Comparison of ENCODE assay signal across 8 mouse cellular contexts in the genomic region with DNA sequence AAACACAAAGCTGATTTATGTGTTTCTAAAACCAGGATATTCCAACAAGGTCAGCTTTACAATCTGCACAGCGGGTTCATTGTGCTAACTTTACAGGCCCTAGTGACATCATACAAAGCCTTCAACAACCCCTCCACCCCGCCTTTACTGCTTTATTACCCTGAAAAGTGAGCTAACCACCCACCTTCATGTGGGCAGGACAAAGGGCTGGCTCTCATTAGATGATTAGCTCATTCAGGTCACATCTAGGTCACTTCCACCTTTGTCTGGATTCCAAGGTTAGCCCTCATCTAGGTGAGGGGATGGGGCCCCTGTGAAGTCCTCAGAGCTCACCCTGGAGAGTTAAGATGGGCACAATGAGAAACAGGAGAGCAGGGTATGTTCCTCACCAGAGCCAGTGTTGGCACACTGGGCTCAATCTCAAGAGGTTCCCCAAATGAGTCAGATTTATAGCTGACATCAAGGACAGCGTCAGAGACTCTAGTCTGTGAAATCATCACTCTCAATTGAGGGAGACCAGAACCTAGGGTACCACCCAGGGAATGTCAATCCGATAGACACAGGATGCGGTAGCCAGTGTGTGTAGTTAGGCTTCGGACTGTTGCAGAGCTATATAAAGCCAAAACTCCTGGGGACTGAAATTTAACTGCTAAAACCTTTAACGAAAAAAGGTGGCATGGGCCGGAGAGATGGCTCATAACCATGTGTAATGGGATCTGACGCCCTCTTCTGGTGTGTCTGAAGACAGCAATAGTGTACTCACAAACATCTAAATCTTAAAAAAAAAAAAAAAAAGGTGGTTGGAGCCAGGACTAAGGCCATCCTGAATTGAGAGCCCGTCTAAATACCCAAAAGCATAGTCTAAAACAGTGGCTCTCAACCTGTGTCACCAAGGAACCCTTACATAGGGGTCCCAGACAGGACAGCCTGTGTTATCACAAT. TPM values are rescaled to one million over a fixed set of nuclear protein-coding genes. Genes with fewer than 3 reads are reported as not detected.
A peak's percentile ranks its signal among the peaks of the same experiment; 100 is the strongest.
DNase-seq lines count a peak whose midpoint lies in the region; ATAC-seq and TF ChIP-seq lines count a peak whose summit lies in the region.

No protein-coding gene starts in this region.

- TF ChIP-seq CTCF in lung, embryonic 14.5 days (IDR thresholded peaks at IDR 0.05; ENCODE audit: low read depth), result 0 out of 2 replicates have a peak, but pooled peaks have one; percentile 38

- peaks cover 2% of the 10 kb centered on the region; the same call in 1 of the 2 replicates for H3K27me3 ChIP-seq in lung, embryonic 14.5 days (ENCODE audit: insufficient read depth, low read length)
- no peaks in the 10 kb centered on the region for H3K27me3 ChIP-seq in embryonic facial prominence, embryonic 11.5 days (ENCODE audit: control insufficient read depth, insufficient read depth, low read length)
- no peaks in the 10 kb centered on the region; the same call in 1 of the 2 replicates for H3K27me3 ChIP-seq in limb, embryonic 11.5 days (ENCODE audit: control insufficient read depth, insufficient read depth, low read length)
- H3K27me3 ChIP-seq in stomach, embryonic 15.5 days (replicated peaks), result no peaks in the 10 kb centered on the region

- H3K4me2 ChIP-seq in lung, embryonic 14.5 days, result peak overlapping the region; percentile 97
- peak overlapping the region; percentile 42 for H3K4me2 ChIP-seq in embryonic facial prominence, embryonic 11.5 days (ENCODE audit: low read depth, low read length)
- peak overlapping the region; percentile 87 for H3K4me2 ChIP-seq in limb, embryonic 11.5 days (ENCODE audit: low read depth, severe bottlenecking)
- H3K4me2 ChIP-seq in stomach, embryonic 15.5 days, result peak overlapping the region; percentile 81

- peak overlapping the region; percentile 99 for H3K4me3 ChIP-seq in lung, embryonic 14.5 days (ENCODE audit: low read depth, low read length)
- H3K4me3 ChIP-seq in embryonic facial prominence, embryonic 11.5 days (ENCODE audit: low read depth, low read length), result peak overlapping the region; percentile 97
- peak overlapping the region; percentile 88 for H3K4me3 ChIP-seq in limb, embryonic 11.5 days (ENCODE audit: low read depth, low read length)
- H3K4me3 ChIP-seq in stomach, embryonic 15.5 days (replicated peaks), result peak overlapping the region; percentile 94

- WGBS in lung, embryonic 14.5 days, result 29% methylated on average over 10 of the region's 10 CpGs
- WGBS in embryonic facial prominence, embryonic 11.5 days, result 31% methylated on average over 10 of the region's 10 CpGs
- 19% methylated on average over 10 of the region's 10 CpGs for WGBS in limb, embryonic 11.5 days
- WGBS in stomach, embryonic 15.5 days, result 25% methylated on average over 10 of the region's 10 CpGs

- ATAC-seq in lung, embryonic 14.5 days (ENCODE audit: insufficient read depth), result no peak
- ATAC-seq in embryonic facial prominence, embryonic 11.5 days (replicated peaks; ENCODE audit: insufficient number of reproducible peaks, low FRiP score, low TSS enrichment, low read depth), result no peak
- no peak for ATAC-seq in limb, embryonic 11.5 days (ENCODE audit: insufficient number of reproducible peaks, low FRiP score, low TSS enrichment, low read depth)
- no peak for ATAC-seq in stomach, embryonic 15.5 days (ENCODE audit: insufficient read depth, low FRiP score, low read depth)

- peaks cover 25% of the 10 kb centered on the region for H3K36me3 ChIP-seq in lung, embryonic 14.5 days (ENCODE audit: insufficient read depth)
- peaks cover 12% of the 10 kb centered on the region for H3K36me3 ChIP-seq in embryonic facial prominence, embryonic 11.5 days (replicated peaks; ENCODE audit: control insufficient read depth, insufficient read depth, low read depth, low read length)
- peaks cover 14% of the 10 kb centered on the region; the same call in 1 of the 2 replicates for H3K36me3 ChIP-seq in limb, embryonic 11.5 days (ENCODE audit: control insufficient read depth, insufficient read depth, low read length)
- peaks cover 16% of the 10 kb centered on the region; the same call in 1 of the 2 replicates for H3K36me3 ChIP-seq in stomach, embryonic 15.5 days

- peak overlapping the region; percentile 99 for H3K9ac ChIP-seq in lung, embryonic 14.5 days
- H3K9ac ChIP-seq in embryonic facial prominence, embryonic 11.5 days (replicated peaks; ENCODE audit: low read length), result peak overlapping the region; percentile 99
- H3K9ac ChIP-seq in limb, embryonic 11.5 days (ENCODE audit: low read length), result peak overlapping the region; percentile 98
- peak overlapping the region; percentile 99 for H3K9ac ChIP-seq in stomach, embryonic 15.5 days

- H3K27ac ChIP-seq in lung, embryonic 14.5 days (ENCODE audit: low read depth), result peak overlapping the region; percentile 96
- H3K27ac ChIP-seq in embryonic facial prominence, embryonic 11.5 days (replicated peaks; ENCODE audit: low read depth, low read length), result peak overlapping the region; percentile 93
- H3K27ac ChIP-seq in limb, embryonic 11.5 days (replicated peaks; ENCODE audit: low read depth, low read length), result peak overlapping the region; percentile 87
- peak overlapping the region; percentile 92 for H3K27ac ChIP-seq in stomach, embryonic 15.5 days

- peaks cover 8% of the 10 kb centered on the region for H3K4me1 ChIP-seq in lung, embryonic 14.5 days (ENCODE audit: insufficient read depth)
- H3K4me1 ChIP-seq in embryonic facial prominence, embryonic 11.5 days (ENCODE audit: control insufficient read depth, insufficient read depth, low read length), result peaks cover 4% of the 10 kb centered on the region; the same call in 1 of the 2 replicates
- H3K4me1 ChIP-seq in limb, embryonic 11.5 days (ENCODE audit: control insufficient read depth, insufficient read depth, low read length), result no peaks in the 10 kb centered on the region
- peaks cover 9% of the 10 kb centered on the region; the same call in 1 of the 2 replicates for H3K4me1 ChIP-seq in stomach, embryonic 15.5 days

- no peaks in the 10 kb centered on the region for H3K9me3 ChIP-seq in lung, embryonic 14.5 days (ENCODE audit: low read depth, low read length)
- H3K9me3 ChIP-seq in embryonic facial prominence, embryonic 11.5 days (replicated peaks; ENCODE audit: control insufficient read depth, low read length), result no peaks in the 10 kb centered on the region
- no peaks in the 10 kb centered on the region for H3K9me3 ChIP-seq in limb, embryonic 11.5 days (ENCODE audit: control insufficient read depth, low read length)
- H3K9me3 ChIP-seq in stomach, embryonic 15.5 days, result no peaks in the 10 kb centered on the region

- DNase-seq in lung, embryonic 14.5 days, result peak; percentile 28
- DNase-seq in lung, postnatal 36 days, result no peak
- no peak for DNase-seq in embryonic facial prominence, embryonic 11.5 days (ENCODE audit: low spot score)
- peak; percentile 27 for DNase-seq in limb, embryonic 11.5 days (ENCODE audit: low spot score)
- no peak for DNase-seq in urinary bladder, postnatal 10 days (ENCODE audit: low spot score)
- no peak for DNase-seq in ovary, postnatal 14 days (ENCODE audit: low spot score)
- DNase-seq in urinary bladder, adult 18-20 months (ENCODE audit: low spot score in 2 of 2), result no peak

RNA-seq across cellular contexts. Expression of a gene that starts 8.3 kb away (rescaled TPM):
- 0.16 and 0.35 TPM in 2 replicates for polyA plus RNA-seq in lung, embryonic 14.5 days (2014; fragmentation: Nextera tagmentation; extraction: Ambion mirVana)
- 0.21 and 0.49 TPM in 2 replicates for polyA plus RNA-seq in embryonic facial prominence, embryonic 11.5 days (2014; fragmentation: Nextera tagmentation; extraction: Ambion mirVana)
- 0.43 and 0.44 TPM in 2 replicates for polyA plus RNA-seq in limb, embryonic 11.5 days (2014; fragmentation: Nextera tagmentation; extraction: Ambion mirVana)
- polyA plus RNA-seq in stomach, embryonic 15.5 days (2015; fragmentation: Nextera tagmentation; extraction: Ambion mirVana), result 0.34 and 0.90 TPM in 2 replicates

RNA-seq across cellular contexts. Expression of a gene that starts 18.9 kb away (rescaled TPM):
- 1.3 TPM in 1 of 2 replicates, not detected in the other for polyA plus RNA-seq in lung, embryonic 14.5 days (2014; fragmentation: Nextera tagmentation; extraction: Ambion mirVana)
- not detected in 2 replicates for polyA plus RNA-seq in embryonic facial prominence, embryonic 11.5 days (2014; fragmentation: Nextera tagmentation; extraction: Ambion mirVana)
- polyA plus RNA-seq in limb, embryonic 11.5 days (2014; fragmentation: Nextera tagmentation; extraction: Ambion mirVana), result 0.36 and 0.43 TPM in 2 replicates
- not detected in 2 replicates for polyA plus RNA-seq in stomach, embryonic 15.5 days (2015; fragmentation: Nextera tagmentation; extraction: Ambion mirVana)

RNA-seq across cellular contexts. Expression of a gene that starts 19.7 kb away (rescaled TPM):
- 10.6 and 11.6 TPM in 2 replicates for polyA plus RNA-seq in lung, embryonic 14.5 days (2014; fragmentation: Nextera tagmentation; extraction: Ambion mirVana)
- polyA plus RNA-seq in embryonic facial prominence, embryonic 11.5 days (2014; fragmentation: Nextera tagmentation; extraction: Ambion mirVana), result 10.9 and 13.1 TPM in 2 replicates
- 10.3 and 12.8 TPM in 2 replicates for polyA plus RNA-seq in limb, embryonic 11.5 days (2014; fragmentation: Nextera tagmentation; extraction: Ambion mirVana)
- 36.9 and 44.5 TPM in 2 replicates for polyA plus RNA-seq in stomach, embryonic 15.5 days (2015; fragmentation: Nextera tagmentation; extraction: Ambion mirVana)

RNA-seq across cellular contexts. Expression of a gene that starts 21.2 kb away (rescaled TPM):
- 2.0 and 2.1 TPM in 2 replicates for polyA plus RNA-seq in lung, embryonic 14.5 days (2014; fragmentation: Nextera tagmentation; extraction: Ambion mirVana)
- polyA plus RNA-seq in embryonic facial prominence, embryonic 11.5 days (2014; fragmentation: Nextera tagmentation; extraction: Ambion mirVana), result 1.7 and 1.8 TPM in 2 replicates
- 0.75 and 4.0 TPM in 2 replicates for polyA plus RNA-seq in limb, embryonic 11.5 days (2014; fragmentation: Nextera tagmentation; extraction: Ambion mirVana)
- 9.9 and 12.1 TPM in 2 replicates for polyA plus RNA-seq in stomach, embryonic 15.5 days (2015; fragmentation: Nextera tagmentation; extraction: Ambion mirVana)

RNA-seq across cellular contexts. Expression of a gene that starts 21.7 kb away (rescaled TPM):
- 0.83 and 1.1 TPM in 2 replicates for polyA plus RNA-seq in lung, embryonic 14.5 days (2014; fragmentation: Nextera tagmentation; extraction: Ambion mirVana)
- polyA plus RNA-seq in embryonic facial prominence, embryonic 11.5 days (2014; fragmentation: Nextera tagmentation; extraction: Ambion mirVana), result 1.5 and 2.0 TPM in 2 replicates
- polyA plus RNA-seq in limb, embryonic 11.5 days (2014; fragmentation: Nextera tagmentation; extraction: Ambion mirVana), result 1.5 and 1.6 TPM in 2 replicates
- 0.49 and 0.89 TPM in 2 replicates for polyA plus RNA-seq in stomach, embryonic 15.5 days (2015; fragmentation: Nextera tagmentation; extraction: Ambion mirVana)

Comparison
In these comparisons a context has a peak if more than half of its experiments do, and no peak if none do; other contexts are left out.
1. DNase-seq: peak in lung, embryonic 14.5 days (single experiment) and limb, embryonic 11.5 days (single experiment); none in lung, postnatal 36 days (single experiment), embryonic facial prominence, embryonic 11.5 days (single experiment), urinary bladder, postnatal 10 days (single experiment), ovary, postnatal 14 days (single experiment) and urinary bladder, adult 18-20 months (0 of 2).
2. H3K4me2 ChIP-seq: peak in every context shown above with its lines; median percentile 97 in lung, embryonic 14.5 days; 87 in limb, embryonic 11.5 days; 81 in stomach, embryonic 15.5 days; 42 in embryonic facial prominence, embryonic 11.5 days.
3. Peak in every context shown above with its lines, with median percentiles within 50 percentile points of each other: H3K27ac ChIP-seq, H3K4me3 ChIP-seq and H3K9ac ChIP-seq.